Comparison of ENCODE assay signal across 16 mouse cellular contexts in genomic region chr9:77587616-77588015, GRCm38 (mm10). TPM values are rescaled to one million over a fixed set of nuclear protein-coding genes. Genes with fewer than 3 reads are reported as not detected.
"Had no signal": no experiment of that assay in that cellular context is flagged by ENCODE, and none has a peak within 500 bp of the region (broad histone marks: within the 10 kb centered on the region; RNA-seq: fewer than 3 reads in every experiment).

No protein-coding gene starts in this region.

- ATAC-seq: liver, postnatal 0 days had no signal

- H3K36me3 ChIP-seq: limb, embryonic 12.5 days; liver, embryonic 13.5 days; lung, embryonic 15.5 days; midbrain, embryonic 13.5 days had no signal

- H3K9me3 ChIP-seq: limb, embryonic 12.5 days; liver, embryonic 13.5 days; lung, embryonic 15.5 days; midbrain, embryonic 13.5 days had no signal

- H3K27me3 ChIP-seq: limb, embryonic 12.5 days; liver, embryonic 13.5 days; lung, embryonic 15.5 days had no signal

- H3K4me3 ChIP-seq: limb, embryonic 12.5 days; liver, embryonic 13.5 days; lung, embryonic 15.5 days; megakaryocyte, embryonic 14.5 days; midbrain, embryonic 13.5 days had no signal

- H3K4me1 ChIP-seq: limb, embryonic 12.5 days; liver, embryonic 13.5 days; lung, embryonic 15.5 days; megakaryocyte, embryonic 14.5 days had no signal

- H3K9ac ChIP-seq: limb, embryonic 12.5 days; liver, embryonic 13.5 days; liver, postnatal 0 days; lung, embryonic 15.5 days; midbrain, embryonic 13.5 days had no signal

- H3K4me2 ChIP-seq: limb, embryonic 12.5 days; liver, embryonic 13.5 days; lung, embryonic 15.5 days; midbrain, embryonic 13.5 days had no signal

- H3K27ac ChIP-seq: limb, embryonic 12.5 days; liver, embryonic 13.5 days; lung, embryonic 15.5 days; macrophage; midbrain, embryonic 13.5 days had no signal

- DNase-seq: kidney, adult 8-10 months; kidney, postnatal 25 days; liver; liver, embryonic 13.5 days; liver, postnatal 0 days; lung, postnatal 14 days; right cerebral cortex, postnatal 14 days; thymus, adult 2 months; thymus, postnatal 25 days had no signal

RNA-seq across cellular contexts. Expression of gene Klhl31, which starts 48.7 kb away (rescaled TPM):
- total RNA-seq: left cerebral cortex, postnatal 36 days had no signal
- polyA plus RNA-seq: macrophage; spleen, adult 2 months had no signal
